12 mouse cellular contexts compared by ENCODE assay signal in the genomic region with DNA sequence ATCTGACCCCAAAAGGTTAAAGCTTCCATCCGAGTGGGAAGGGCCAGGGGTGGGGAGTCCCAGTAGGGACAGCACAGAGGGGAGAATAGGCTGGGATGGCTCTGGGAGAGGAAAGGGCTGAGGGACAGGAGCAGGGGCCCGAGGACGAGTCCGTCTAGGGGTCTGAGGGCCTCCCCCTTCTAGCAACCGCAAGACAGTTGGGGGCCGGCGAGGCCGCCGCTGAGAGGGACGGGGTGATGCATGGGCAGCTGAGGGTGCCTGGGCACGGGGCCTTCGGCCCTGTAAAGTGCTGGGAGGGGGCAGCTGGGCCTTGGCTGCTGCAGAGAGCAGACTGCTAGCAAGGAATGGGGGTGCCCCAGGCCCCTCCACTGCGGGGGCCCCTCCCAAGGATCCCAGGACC. TPM values are rescaled to one million over a fixed set of nuclear protein-coding genes. Genes with fewer than 3 reads are reported as not detected.
DNase-seq lines count a peak whose midpoint lies in the region; ATAC-seq and TF ChIP-seq lines count a peak whose summit lies in the region.
"Had no signal": no experiment of that assay in that cellular context is flagged by ENCODE, and none has a peak within 500 bp of the region (broad histone marks: within the 10 kb centered on the region; RNA-seq: fewer than 3 reads in every experiment).

No protein-coding gene starts in this region.

- H3K4me1 ChIP-seq in kidney, embryonic 16.5 days (ENCODE audit: insufficient read depth, low read length) = peaks cover 36% of the 10 kb centered on the region
- peaks cover 19% of the 10 kb centered on the region for H3K4me1 ChIP-seq in kidney, adult 2 months (ENCODE audit: control insufficient read depth, insufficient read depth, low read length)
- peaks cover 44% of the 10 kb centered on the region for H3K4me1 ChIP-seq in embryonic facial prominence, embryonic 12.5 days
- peaks cover 21% of the 10 kb centered on the region for H3K4me1 ChIP-seq in limb, embryonic 14.5 days (ENCODE audit: control insufficient read depth, insufficient read depth, low read length)

- H3K4me2 ChIP-seq in kidney, embryonic 16.5 days (replicated peaks; ENCODE audit: low read depth, low read length) = no peak overlapping the region
- no peak overlapping the region for H3K4me2 ChIP-seq in embryonic facial prominence, embryonic 12.5 days (replicated peaks)
- no peak overlapping the region for H3K4me2 ChIP-seq in limb, embryonic 14.5 days (replicated peaks; ENCODE audit: low read depth, low read length, severe bottlenecking)

- H3K9ac ChIP-seq in kidney, embryonic 16.5 days (replicated peaks; ENCODE audit: low read length) = peak overlapping the region; percentile 14; the same call in 1 of the 2 replicates
- H3K9ac ChIP-seq in embryonic facial prominence, embryonic 12.5 days = peak overlapping the region; percentile 34
- 0 out of 2 replicates have a peak overlapping the region, but pooled peaks have one; percentile 28 for H3K9ac ChIP-seq in limb, embryonic 14.5 days (ENCODE audit: low read depth, low read length, severe bottlenecking)
- H3K9ac ChIP-seq: forebrain, postnatal 0 days had no signal

- no peaks in the 10 kb centered on the region for H3K27me3 ChIP-seq in kidney, embryonic 16.5 days (ENCODE audit: insufficient read depth, low read length)
- H3K27me3 ChIP-seq in kidney, adult 2 months (replicated peaks; ENCODE audit: control insufficient read depth, insufficient read depth, low read length) = no peaks in the 10 kb centered on the region
- no peaks in the 10 kb centered on the region for H3K27me3 ChIP-seq in embryonic facial prominence, embryonic 12.5 days
- no peaks in the 10 kb centered on the region for H3K27me3 ChIP-seq in limb, embryonic 14.5 days (ENCODE audit: control insufficient read depth, insufficient read depth, low read length)

- H3K36me3 ChIP-seq in kidney, embryonic 16.5 days (ENCODE audit: insufficient read depth, low read length) = peaks cover 55% of the 10 kb centered on the region
- peaks cover 3% of the 10 kb centered on the region for H3K36me3 ChIP-seq in kidney, adult 2 months (ENCODE audit: control insufficient read depth, insufficient read depth, low read length)
- peaks cover 66% of the 10 kb centered on the region for H3K36me3 ChIP-seq in embryonic facial prominence, embryonic 12.5 days
- H3K36me3 ChIP-seq in limb, embryonic 14.5 days (ENCODE audit: control insufficient read depth, insufficient read depth, low read length) = peaks cover 67% of the 10 kb centered on the region

- H3K27ac ChIP-seq in kidney, embryonic 16.5 days (ENCODE audit: low read length) = no peak overlapping the region
- no peak overlapping the region for H3K27ac ChIP-seq in kidney, adult 2 months (ENCODE audit: insufficient read depth, low read depth, low read length)
- no peak overlapping the region; the same call in 1 of the 2 replicates for H3K27ac ChIP-seq in embryonic facial prominence, embryonic 12.5 days
- H3K27ac ChIP-seq in limb, embryonic 14.5 days (replicated peaks; ENCODE audit: low read depth, low read length) = no peak overlapping the region
- H3K27ac ChIP-seq: heart, adult 2 months; kidney, postnatal 0 days had no signal

- H3K4me3 ChIP-seq in kidney, embryonic 16.5 days (ENCODE audit: low read length) = no peak overlapping the region
- no peak overlapping the region for H3K4me3 ChIP-seq in kidney, adult 2 months (ENCODE audit: insufficient read depth, low read depth, low read length)
- H3K4me3 ChIP-seq in embryonic facial prominence, embryonic 12.5 days = no peak overlapping the region
- no peak overlapping the region for H3K4me3 ChIP-seq in limb, embryonic 14.5 days (replicated peaks; ENCODE audit: low read length)
- H3K4me3 ChIP-seq: heart, adult 2 months had no signal

- WGBS in kidney, embryonic 16.5 days = 77% methylated on average over 13 of the region's 13 CpGs
- 77% methylated on average over 13 of the region's 13 CpGs for WGBS in kidney, adult 2 months
- WGBS in embryonic facial prominence, embryonic 12.5 days = 72% methylated on average over 13 of the region's 13 CpGs
- WGBS in limb, embryonic 14.5 days = 85% methylated on average over 11 of the region's 13 CpGs

- no peaks in the 10 kb centered on the region for H3K9me3 ChIP-seq in kidney, embryonic 16.5 days (ENCODE audit: low read length)
- no peaks in the 10 kb centered on the region for H3K9me3 ChIP-seq in embryonic facial prominence, embryonic 12.5 days
- no peaks in the 10 kb centered on the region for H3K9me3 ChIP-seq in limb, embryonic 14.5 days (ENCODE audit: control insufficient read depth, low read length)

- no peak for TF ChIP-seq CTCF in kidney, adult 2 months (conservative IDR thresholded peaks at IDR 0.05; ENCODE audit: insufficient read depth, insufficient read length, low read depth, low read length)

- ATAC-seq in kidney, embryonic 16.5 days (ENCODE audit: low FRiP score, low TSS enrichment) = no peak
- ATAC-seq in embryonic facial prominence, embryonic 12.5 days (ENCODE audit: insufficient number of reproducible peaks, insufficient read depth, low FRiP score, low TSS enrichment) = no peak
- no peak for ATAC-seq in limb, embryonic 14.5 days (ENCODE audit: low FRiP score, low read depth)
- ATAC-seq: forebrain, postnatal 0 days had no signal

- TF ChIP-seq POLR2A in kidney, adult 2 months (IDR thresholded peaks at IDR 0.05; ENCODE audit: low read depth, low read length) = no peak
- TF ChIP-seq POLR2A in limb, embryonic 14.5 days (IDR thresholded peaks at IDR 0.05; ENCODE audit: borderline replicate concordance, extremely low read depth, insufficient read depth, insufficient read length) = no peak

- DNase-seq in cerebellum, postnatal 25 days = peak; percentile 23 to 39
- no peak for DNase-seq in cerebellum, adult 9-10 months
- no peak for DNase-seq in kidney, adult 2 months
- DNase-seq in limb, embryonic 14.5 days (ENCODE audit: low spot score) = no peak
- DNase-seq in left cerebral cortex, adult 18-20 months (ENCODE audit: low spot score in 2 of 2) = no peak
- DNase-seq in embryo, embryonic 10 days (ENCODE audit: low spot score) = no peak
- DNase-seq: forebrain, postnatal 0 days; lung, adult 2 months had no signal

RNA-seq across cellular contexts. Expression of a gene that starts 3.2 kb away (rescaled TPM):
- polyA plus RNA-seq in kidney, embryonic 16.5 days (2015; fragmentation: Nextera tagmentation; extraction: Ambion mirVana) = 13.3 and 14.8 TPM in 2 replicates
- polyA plus RNA-seq in kidney, adult 2 months (2012; rRNA removed) = 24.6 and 26.8 TPM in 2 replicates
- polyA plus RNA-seq in embryonic facial prominence, embryonic 12.5 days (2016; fragmentation: Nextera tagmentation; extraction: Ambion mirVana) = 17.2 and 23.3 TPM in 2 replicates
- polyA plus RNA-seq in limb, embryonic 14.5 days (2012; rRNA removed) = 68.1 and 86.6 TPM in 2 replicates
- 19.9 and 20.7 TPM in 2 replicates for polyA plus RNA-seq in limb, embryonic 14.5 days (2014; fragmentation: Nextera tagmentation; extraction: Ambion mirVana)
- 10 to 100 TPM; 43.5 to 46.3 TPM for total RNA-seq in left cerebral cortex, adult 18-20 months (2021)

RNA-seq across cellular contexts. Expression of a gene that starts 19.5 kb away (rescaled TPM):
- polyA plus RNA-seq in kidney, embryonic 16.5 days (2015; fragmentation: Nextera tagmentation; extraction: Ambion mirVana) = 206 and 212 TPM in 2 replicates
- 181 and 184 TPM in 2 replicates for polyA plus RNA-seq in kidney, adult 2 months (2012; rRNA removed)
- polyA plus RNA-seq in embryonic facial prominence, embryonic 12.5 days (2016; fragmentation: Nextera tagmentation; extraction: Ambion mirVana) = 199 and 213 TPM in 2 replicates
- polyA plus RNA-seq in limb, embryonic 14.5 days (2012; rRNA removed) = 221 and 240 TPM in 2 replicates
- 168 and 178 TPM in 2 replicates for polyA plus RNA-seq in limb, embryonic 14.5 days (2014; fragmentation: Nextera tagmentation; extraction: Ambion mirVana)
- 100 to 1,000 TPM; 260 TPM for total RNA-seq in left cerebral cortex, adult 18-20 months (2021)

RNA-seq across cellular contexts. Expression of a gene that starts 22.5 kb away (rescaled TPM):
- 0.76 and 1.7 TPM in 2 replicates for polyA plus RNA-seq in kidney, embryonic 16.5 days (2015; fragmentation: Nextera tagmentation; extraction: Ambion mirVana)
- polyA plus RNA-seq in kidney, adult 2 months (2012; rRNA removed) = 3.7 and 6.7 TPM in 2 replicates
- 13.5 and 16.8 TPM in 2 replicates for polyA plus RNA-seq in embryonic facial prominence, embryonic 12.5 days (2016; fragmentation: Nextera tagmentation; extraction: Ambion mirVana)
- polyA plus RNA-seq in limb, embryonic 14.5 days (2012; rRNA removed) = 9.4 and 9.7 TPM in 2 replicates
- 2.8 and 3.5 TPM in 2 replicates for polyA plus RNA-seq in limb, embryonic 14.5 days (2014; fragmentation: Nextera tagmentation; extraction: Ambion mirVana)
- 1,000 to 10,000 TPM; 1,032 to 1,108 TPM for total RNA-seq in left cerebral cortex, adult 18-20 months (2021)

RNA-seq across cellular contexts. Expression of a gene that starts 25.9 kb away (rescaled TPM):
- polyA plus RNA-seq in kidney, embryonic 16.5 days (2015; fragmentation: Nextera tagmentation; extraction: Ambion mirVana) = 115 and 123 TPM in 2 replicates
- 44.4 and 48.3 TPM in 2 replicates for polyA plus RNA-seq in kidney, adult 2 months (2012; rRNA removed)
- polyA plus RNA-seq in embryonic facial prominence, embryonic 12.5 days (2016; fragmentation: Nextera tagmentation; extraction: Ambion mirVana) = 138 and 142 TPM in 2 replicates
- 78.5 and 79.8 TPM in 2 replicates for polyA plus RNA-seq in limb, embryonic 14.5 days (2012; rRNA removed)
- polyA plus RNA-seq in limb, embryonic 14.5 days (2014; fragmentation: Nextera tagmentation; extraction: Ambion mirVana) = 113 and 114 TPM in 2 replicates
- total RNA-seq in left cerebral cortex, adult 18-20 months (2021) = 10 to 100 TPM; 53.3 to 57.9 TPM

RNA-seq across cellular contexts. Expression of a gene that starts 36.1 kb away (rescaled TPM):
- 2.5 and 2.6 TPM in 2 replicates for polyA plus RNA-seq in kidney, embryonic 16.5 days (2015; fragmentation: Nextera tagmentation; extraction: Ambion mirVana)
- polyA plus RNA-seq in kidney, adult 2 months (2012; rRNA removed) = 2.7 and 6.0 TPM in 2 replicates
- polyA plus RNA-seq in embryonic facial prominence, embryonic 12.5 days (2016; fragmentation: Nextera tagmentation; extraction: Ambion mirVana) = 1.8 and 2.6 TPM in 2 replicates
- polyA plus RNA-seq in limb, embryonic 14.5 days (2012; rRNA removed) = 5.5 and 5.8 TPM in 2 replicates
- polyA plus RNA-seq in limb, embryonic 14.5 days (2014; fragmentation: Nextera tagmentation; extraction: Ambion mirVana) = 5.6 and 7.5 TPM in 2 replicates
- total RNA-seq in left cerebral cortex, adult 18-20 months (2021) = 1 to 10 TPM; 1.1 TPM

Comparison
In these comparisons a context has a peak if more than half of its experiments do, and no peak if none do; other contexts are left out.
1. DNase-seq: peak in cerebellum, postnatal 25 days (2 of 2); none in cerebellum, adult 9-10 months (single experiment), kidney, adult 2 months (single experiment), limb, embryonic 14.5 days (single experiment), left cerebral cortex, adult 18-20 months (0 of 2) and embryo, embryonic 10 days (single experiment).
2. Peak in every context shown above with its lines, with median percentiles within 50 percentile points of each other: H3K9ac ChIP-seq.